Mouse (Mus musculus) small intestine, adult 2 months (tissue): ENCODE data around the gene Egfl8.

Experiments used
- CTCF ChIP-seq: fragments of 200-500 bp; IDR thresholded peaks from 2 replicates; pipeline ENCODE4 v1.5.1; 2012; ENCODE audit warnings: low read depth, mild to moderate bottlenecking, control low read depth, inconsistent platforms, low read length, moderate library complexity, mixed read lengths; ENCODE audit not compliant: insufficient replicate concordance, insufficient read length; ENCODE audit errors: extremely low read depth
- POLR2A ChIP-seq: fragments of 200-500 bp; IDR thresholded peaks from 2 replicates; pipeline ENCODE4 v1.6.1; 2012; ENCODE audit warnings: low read depth, mild to moderate bottlenecking, control low read depth, inconsistent platforms, low read length, moderate library complexity

DNA sequence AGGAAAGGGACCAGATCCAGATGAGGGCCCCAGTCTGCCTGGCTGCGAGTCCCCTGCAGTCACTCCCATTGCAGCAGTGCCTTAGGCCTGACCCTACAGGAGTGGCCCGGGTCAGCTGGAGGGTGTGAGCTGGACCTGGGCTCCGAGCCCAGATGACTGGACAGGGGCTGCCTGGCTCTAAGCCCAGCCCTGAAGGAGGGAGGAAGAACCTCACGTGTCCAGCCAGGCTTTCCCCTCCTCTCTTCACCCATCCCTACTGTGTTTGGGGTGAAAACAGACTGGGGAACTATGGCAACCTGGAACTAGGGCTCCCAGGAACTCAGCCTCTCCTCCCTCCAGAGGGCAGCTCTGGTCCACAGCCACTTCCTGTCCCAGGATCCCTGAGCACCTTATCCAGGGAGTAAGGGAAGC, 39.8 kb upstream of the Egfl8 start:
- TF ChIP-seq POLR2A (no peak), CTCF (peak; percentile 6; the same call in 1 of the 2 replicates)
